Mouse (Mus musculus): ENCODE measurements around the gene Zfp69. TPM values are rescaled to one million over a fixed set of nuclear protein-coding genes. Genes with fewer than 3 reads are reported as not detected.

The Zfp69 gene
- polyA plus RNA-seq, 1 experiment from 2014 or later = 5.5 TPM

GRCm38 (mm10) chr4:120885208-120886120, 66.0 kb downstream of the Zfp69 start:
- no peak overlapping the region for H3K4me2 ChIP-seq (ENCODE audit: low read depth, low read length)
- peaks cover 9% of the 10 kb centered on the region for H3K4me1 ChIP-seq (ENCODE audit: control insufficient read depth, insufficient read depth, low read length)
- no peaks in the 10 kb centered on the region for H3K36me3 ChIP-seq (ENCODE audit: control insufficient read depth, insufficient read depth, low read length)
- H3K4me3 ChIP-seq (ENCODE audit: low read depth, low read length) = no peak overlapping the region
- no peak overlapping the region for H3K27ac ChIP-seq (ENCODE audit: low read depth, low read length)
- WGBS = 38% methylated on average over 13 of the region's 13 CpGs
- no peak overlapping the region for H3K9ac ChIP-seq (replicated peaks; ENCODE audit: low read depth, low read length)
- ATAC-seq (ENCODE audit: low read depth) = no peak
- no peaks in the 10 kb centered on the region for H3K9me3 ChIP-seq (ENCODE audit: control insufficient read depth, low read length)
- H3K27me3 ChIP-seq (ENCODE audit: control insufficient read depth, insufficient read depth, low read length) = no peaks in the 10 kb centered on the region

GRCm38 (mm10) chr4:120882002-120882625, 69.4 kb downstream of the Zfp69 start:
- H3K9ac ChIP-seq (replicated peaks; ENCODE audit: low read depth, low read length) = no peak overlapping the region
- no peaks in the 10 kb centered on the region for H3K36me3 ChIP-seq (ENCODE audit: control insufficient read depth, insufficient read depth, low read length)
- no peak overlapping the region for H3K4me2 ChIP-seq (ENCODE audit: low read depth, low read length)
- peaks cover 9% of the 10 kb centered on the region for H3K4me1 ChIP-seq (ENCODE audit: control insufficient read depth, insufficient read depth, low read length)
- peak; percentile 90 for ATAC-seq (ENCODE audit: low read depth)
- whole genome bisulfite sequencing = 33% methylated on average over 5 of the region's 5 CpGs
- H3K9me3 ChIP-seq (ENCODE audit: control insufficient read depth, low read length) = no peaks in the 10 kb centered on the region
- H3K4me3 ChIP-seq (ENCODE audit: low read depth, low read length) = no peak overlapping the region
- H3K27me3 ChIP-seq (ENCODE audit: control insufficient read depth, insufficient read depth, low read length) = no peaks in the 10 kb centered on the region
- no peak overlapping the region for H3K27ac ChIP-seq (ENCODE audit: low read depth, low read length)

- H3K36me3 ChIP-seq (ENCODE audit: control insufficient read depth, insufficient read depth, low read length) = no peaks in the 10 kb centered on the region
- H3K9me3 ChIP-seq (ENCODE audit: control insufficient read depth, low read length) = no peaks in the 10 kb centered on the region
- H3K4me2 ChIP-seq (ENCODE audit: low read depth, low read length) = no peak overlapping the region
- no peaks in the 10 kb centered on the region for H3K27me3 ChIP-seq (ENCODE audit: control insufficient read depth, insufficient read depth, low read length)
- WGBS = 57% methylated on average over 6 of the region's 6 CpGs
- H3K4me3 ChIP-seq (ENCODE audit: low read depth, low read length) = no peak overlapping the region
- H3K27ac ChIP-seq (ENCODE audit: low read depth, low read length) = no peak overlapping the region
- H3K9ac ChIP-seq (replicated peaks; ENCODE audit: low read depth, low read length) = no peak overlapping the region
- H3K4me1 ChIP-seq (ENCODE audit: control insufficient read depth, insufficient read depth, low read length) = peaks cover 9% of the 10 kb centered on the region
- ATAC-seq (ENCODE audit: low read depth) = no peak
Measured at GRCm38 (mm10) chr4:120880731-120881432, 70.6 kb downstream of the Zfp69 start.

Small RNAs within 50 kb of the gene (microRNA-seq; reads per million reads assigned to microRNA genes)
- not detected for gene Mir7015

Other genes starting within 250 kb of the Zfp69 start
- 5.2 and 5.5 TPM in 2 replicates for gene Kcnq4, start 203.1 kb downstream of the Zfp69 start, polyA plus RNA-seq (2014; fragmentation: Nextera tagmentation; extraction: Ambion mirVana)
- gene Nfyc, start 120.1 kb downstream of the Zfp69 start, polyA plus RNA-seq (2014; fragmentation: Nextera tagmentation; extraction: Ambion mirVana) = 99.3 and 106 TPM in 2 replicates
- gene Rims3, start 96.9 kb downstream of the Zfp69 start, polyA plus RNA-seq (2014; fragmentation: Nextera tagmentation; extraction: Ambion mirVana) = 18.8 and 24.0 TPM in 2 replicates
- 26.0 and 27.2 TPM in 2 replicates for gene Exo5, start 26.7 kb downstream of the Zfp69 start, polyA plus RNA-seq (2014; fragmentation: Nextera tagmentation; extraction: Ambion mirVana)
- 55.0 and 59.4 TPM in 2 replicates for gene Smap2, start 65.5 kb upstream of the Zfp69 start, polyA plus RNA-seq (2014; fragmentation: Nextera tagmentation; extraction: Ambion mirVana)
- 8.1 and 10.5 TPM in 2 replicates for gene Col9a2, start 87.7 kb upstream of the Zfp69 start, polyA plus RNA-seq (2014; fragmentation: Nextera tagmentation; extraction: Ambion mirVana)
- 23.4 and 25.4 TPM in 2 replicates for gene Zmpste24, start 146.5 kb upstream of the Zfp69 start, polyA plus RNA-seq (2014; fragmentation: Nextera tagmentation; extraction: Ambion mirVana)
- gene Tmco2, start 157.5 kb upstream of the Zfp69 start, polyA plus RNA-seq (2014; fragmentation: Nextera tagmentation; extraction: Ambion mirVana) = not detected in 2 replicates